Mouse (Mus musculus): ENCODE results near the gene Dync2h1.
"Not testable (repeated sequence)": the region's sequence is repeated elsewhere in the genome, so short reads cannot be mapped to it uniquely, and the experiment has no call there.

Dync2h1 gene

DNA sequence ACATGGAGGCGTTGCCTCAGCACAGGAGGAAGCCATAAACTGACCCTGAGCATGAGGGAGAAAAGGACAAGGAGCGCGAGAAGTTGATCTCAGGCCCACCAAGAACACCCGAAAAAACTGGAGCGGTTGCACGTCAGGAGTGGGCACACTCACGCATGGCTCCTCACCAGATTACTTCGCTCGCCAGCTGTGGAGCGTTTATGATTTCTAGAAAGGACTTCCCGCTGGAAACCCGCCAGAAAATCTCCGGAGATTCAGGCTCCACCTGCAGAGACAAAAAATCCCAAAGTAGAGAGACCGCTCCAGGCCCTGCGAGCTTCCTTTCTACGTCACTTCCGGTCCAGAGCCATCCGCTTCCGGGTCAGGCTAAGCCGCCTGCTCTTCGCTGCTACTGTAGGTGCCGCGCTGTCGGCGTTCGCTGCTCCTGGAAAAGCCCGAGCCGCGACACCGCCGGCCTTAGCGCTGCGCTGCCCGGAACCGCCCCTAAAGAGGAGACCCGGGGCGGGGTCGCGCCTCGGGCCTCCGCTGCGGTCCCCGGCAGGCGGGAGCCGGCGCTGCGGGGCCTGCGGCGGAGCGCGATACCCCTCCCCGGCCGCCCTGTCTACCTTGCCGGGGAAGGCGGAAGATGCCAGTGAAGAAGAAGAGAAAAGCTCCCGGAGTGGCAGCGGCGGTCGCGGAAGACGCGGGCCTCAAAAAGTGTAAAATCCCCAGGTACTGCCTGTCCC is at the start of gene Dync2h1, which contains the start of gene Dcun1d5:
Gene Dync2h1 (minus strand): TSS at position 275 of the 725 bp plus-strand sequence.
Gene Dcun1d5 (plus strand): TSS at position 349 of the 725 bp plus-strand sequence.
- DNase-seq = peak; percentile 96

DNA sequence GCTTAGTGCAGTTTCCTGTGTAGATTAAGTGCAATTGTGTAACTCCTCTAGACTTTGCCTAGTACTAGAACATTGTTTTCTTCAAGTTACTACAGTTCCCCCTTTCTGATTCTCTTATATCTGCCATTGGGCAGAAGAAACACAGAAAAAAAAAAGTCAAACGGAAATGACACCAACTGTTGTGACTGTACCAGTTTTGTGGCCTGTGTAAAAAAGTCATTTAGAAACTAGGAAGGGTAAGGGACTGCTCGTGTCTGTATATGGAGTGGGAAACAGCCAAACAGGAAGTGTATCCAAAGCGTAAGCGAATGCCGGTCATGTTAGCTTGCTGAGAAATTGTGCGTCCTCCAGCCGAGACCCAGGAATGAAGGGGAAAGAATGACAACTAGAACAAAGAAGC is 37.2 kb upstream of the Dync2h1 start:
- no peak for DNase-seq

DNA sequence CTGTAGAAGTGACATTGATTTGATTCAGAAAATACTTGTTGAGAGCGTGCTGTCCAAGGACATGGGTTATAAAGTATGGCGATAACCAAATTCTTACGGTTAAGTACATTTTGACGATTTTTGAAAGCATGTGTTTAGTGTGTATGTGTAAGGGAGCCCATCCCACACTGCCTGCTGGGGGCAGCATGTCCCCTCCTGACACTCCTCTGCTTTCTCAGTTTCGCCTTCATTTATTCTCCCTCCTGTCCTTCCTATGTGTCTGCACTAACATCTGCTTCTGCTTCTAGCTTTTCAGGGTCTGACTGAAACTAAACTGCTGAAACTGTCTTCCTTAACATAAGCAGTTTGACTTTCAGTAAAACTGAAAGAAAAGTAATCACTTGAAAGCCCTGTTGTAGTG is 36.8 kb upstream of the Dync2h1 start:
- no peak for DNase-seq

DNA sequence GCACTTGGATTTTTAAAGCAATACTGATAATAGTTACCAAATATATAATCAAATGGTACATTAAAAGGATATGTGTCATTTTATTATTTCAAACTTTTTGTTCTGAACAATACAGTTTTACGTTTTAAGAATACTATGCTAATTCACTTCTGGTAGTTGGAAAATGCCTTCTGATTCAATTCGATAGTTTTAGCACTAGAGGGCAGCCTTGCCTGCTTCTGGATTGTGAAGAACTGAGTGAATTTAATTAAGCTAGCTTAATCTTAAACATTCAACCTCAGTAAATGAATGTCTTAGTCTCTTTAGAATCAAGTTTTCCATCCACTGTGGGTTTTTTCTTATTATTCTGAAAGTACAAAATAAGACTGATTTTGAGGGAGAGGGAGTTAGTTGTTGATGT is 32.0 kb upstream of the Dync2h1 start:
- DNase-seq = peak; percentile 16

DNA sequence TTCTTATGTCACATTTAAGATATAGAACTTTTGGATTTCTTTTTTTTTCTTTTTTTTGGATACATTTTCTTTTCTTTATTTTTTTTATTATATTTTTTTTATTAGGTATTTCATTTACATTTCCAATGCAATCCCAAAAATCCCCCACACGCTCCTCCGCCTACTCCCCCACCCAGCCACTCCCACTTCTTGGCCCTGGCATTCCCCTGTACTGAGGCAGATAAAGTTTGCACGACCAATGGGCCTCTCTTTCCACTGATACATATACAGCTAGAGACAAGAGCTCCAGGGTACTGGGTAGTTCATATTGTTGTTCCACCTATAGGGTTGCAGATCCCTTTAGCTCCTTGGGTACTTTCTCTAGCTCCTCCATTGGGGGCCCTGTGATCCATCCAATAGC is 6.4 kb upstream of the Dync2h1 start:
- DNase-seq = not testable (repeated sequence)

DNA sequence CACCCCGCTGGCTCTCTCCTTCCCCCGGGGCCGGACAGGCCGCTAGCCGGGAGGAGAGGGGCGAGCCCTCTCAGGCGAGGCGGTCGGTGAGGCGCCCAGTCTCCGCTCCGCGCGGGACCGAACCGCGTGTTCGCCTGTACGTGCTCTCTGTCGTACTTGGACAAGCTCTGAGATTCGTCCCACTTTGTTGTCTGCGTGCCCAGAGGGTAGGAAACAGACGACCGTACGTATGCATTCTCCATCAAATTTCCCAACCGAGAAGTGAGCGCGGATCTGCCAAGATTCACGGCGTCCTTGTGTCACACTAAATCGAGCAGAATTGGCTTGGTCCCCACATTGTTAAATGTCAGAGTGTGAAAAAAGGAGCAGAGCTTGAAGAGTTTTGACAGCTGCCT is 648 bp upstream of the Dync2h1 start:
- DNase-seq = no peak

DNA sequence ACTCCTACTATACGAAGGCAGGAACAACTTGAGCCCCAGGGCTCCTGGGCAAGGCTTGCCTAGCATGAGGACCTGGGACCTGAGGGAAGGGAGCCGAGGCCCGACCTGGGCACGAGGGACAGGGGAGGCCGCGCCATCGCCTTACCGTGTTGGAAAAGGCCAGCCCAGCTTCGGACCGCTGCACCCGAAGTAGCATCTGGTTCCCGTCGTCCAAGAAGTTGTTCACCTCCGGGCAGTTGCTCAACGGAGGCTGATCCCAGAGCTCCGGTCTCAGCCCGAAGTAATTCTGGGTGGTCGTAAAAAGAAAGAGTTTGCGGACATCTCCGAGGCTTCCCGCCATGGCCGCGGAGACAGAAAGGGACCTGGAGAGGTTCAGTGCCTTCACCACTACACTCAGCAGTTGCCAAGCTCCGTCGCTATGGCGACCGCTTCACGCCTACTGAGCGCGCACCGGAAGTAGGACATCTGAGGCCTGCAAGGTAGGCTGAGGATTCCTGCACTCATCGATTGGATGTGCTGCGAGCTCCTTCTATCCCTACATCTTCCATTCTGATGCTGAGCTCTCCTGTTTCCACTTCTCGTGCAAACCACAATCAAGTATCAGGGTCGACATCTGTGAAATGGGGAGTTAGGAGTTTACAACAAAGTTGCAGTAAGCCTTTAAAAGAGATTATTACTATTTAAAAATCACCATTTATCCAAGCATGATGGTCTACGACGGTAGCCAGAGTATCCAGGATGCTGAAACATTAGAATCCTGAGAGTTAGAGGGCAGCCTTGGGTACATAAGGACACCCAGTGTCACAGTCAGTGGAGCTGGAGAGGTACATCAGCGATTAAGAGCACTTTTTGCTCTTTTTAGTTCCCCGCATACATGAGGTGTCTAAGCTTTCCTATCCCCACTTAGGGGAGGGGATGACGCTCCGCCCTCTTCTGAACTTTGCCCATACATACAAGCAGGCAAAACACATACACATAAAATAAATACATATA is 7.3 kb downstream of the Dync2h1 start:
- peak; percentile 94 for DNase-seq

DNA sequence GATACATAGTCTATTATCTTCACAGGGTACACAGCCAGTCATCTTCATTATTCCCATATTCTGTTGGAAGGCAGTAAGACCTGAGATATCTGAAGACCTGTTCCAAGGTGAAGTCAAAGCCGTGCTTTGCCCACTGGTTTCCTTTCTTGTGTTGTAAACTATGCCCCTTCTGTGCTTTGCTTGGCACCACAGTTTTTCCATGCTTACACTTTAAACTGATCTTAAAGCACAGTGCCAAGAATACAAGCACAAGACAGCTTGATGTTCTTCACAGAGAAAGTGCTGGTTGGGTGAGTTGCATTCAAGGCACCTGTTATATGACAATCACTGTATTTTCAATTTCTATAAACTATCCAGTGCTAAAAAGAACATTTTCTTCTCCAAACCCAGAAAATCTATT is 10.5 kb downstream of the Dync2h1 start:
- DNase-seq = peak; percentile 19

DNA sequence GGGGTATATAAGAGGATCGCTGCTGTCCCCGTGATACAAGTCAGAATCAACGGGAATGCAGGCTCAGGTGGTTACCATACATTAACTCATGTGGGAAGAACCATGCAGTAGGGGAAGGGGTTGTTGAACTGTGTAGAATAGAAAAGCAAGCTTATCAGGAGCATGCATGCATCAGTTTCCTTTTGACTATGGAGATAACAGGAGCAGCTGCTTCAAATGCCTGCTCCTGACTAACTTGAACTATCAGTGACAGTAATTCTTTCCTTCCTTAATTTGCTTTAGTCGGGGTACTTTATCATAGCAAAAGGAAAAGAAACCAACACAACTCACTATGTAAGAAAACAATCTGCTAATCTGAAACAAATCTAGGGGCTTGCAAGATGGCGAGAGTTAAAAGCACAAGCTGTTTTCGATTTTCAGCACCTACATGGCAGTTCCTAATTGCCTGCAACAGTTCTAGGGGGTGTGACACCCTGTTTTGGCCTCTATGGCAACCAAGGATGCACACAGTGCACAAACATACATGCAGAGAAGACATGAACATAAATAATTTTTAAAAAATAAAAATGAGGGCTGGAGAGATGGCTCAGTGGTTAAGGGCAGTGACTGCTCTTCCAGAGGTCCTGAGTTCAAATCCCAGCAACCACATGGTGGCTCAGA is 16.8 kb downstream of the Dync2h1 start:
- no peak for DNase-seq

DNA sequence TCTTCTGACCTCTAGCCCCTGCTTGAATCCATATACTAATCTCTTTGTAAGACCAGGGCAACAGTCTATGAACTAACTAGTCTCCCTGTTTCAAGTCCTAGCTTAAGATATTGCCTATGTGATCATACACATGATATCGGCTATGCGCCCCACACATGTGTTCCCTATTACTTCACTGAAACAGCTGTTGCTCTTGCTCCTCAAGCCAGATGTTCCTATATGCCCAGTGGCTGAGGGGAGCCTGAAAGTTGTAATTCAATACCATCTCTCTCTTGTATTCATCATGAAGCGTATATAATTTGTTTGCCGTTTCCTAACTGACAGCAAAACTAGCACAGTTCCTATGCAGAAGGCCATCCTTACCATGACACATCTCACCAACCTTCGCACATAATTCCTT is 23.6 kb downstream of the Dync2h1 start:
- no peak for DNase-seq

DNA sequence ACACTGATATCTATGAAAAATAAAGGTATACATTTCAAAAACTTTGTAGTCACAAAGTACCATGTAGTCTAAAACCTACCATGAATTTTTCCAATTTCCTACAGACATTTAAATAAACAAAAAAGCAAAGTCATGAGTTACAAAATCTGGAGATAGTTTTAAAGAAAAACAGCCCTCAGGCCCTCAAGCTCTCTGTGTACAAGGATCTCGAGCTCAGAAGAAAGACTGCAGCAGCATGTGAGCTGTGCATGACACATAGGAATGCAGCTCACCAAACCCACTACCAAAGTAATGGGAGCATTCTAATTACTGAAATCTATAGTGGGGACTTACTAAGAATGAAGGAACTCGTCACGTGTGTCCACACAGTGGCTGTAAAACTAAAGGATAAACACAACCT is 24.5 kb downstream of the Dync2h1 start:
- DNase-seq = no peak

DNA sequence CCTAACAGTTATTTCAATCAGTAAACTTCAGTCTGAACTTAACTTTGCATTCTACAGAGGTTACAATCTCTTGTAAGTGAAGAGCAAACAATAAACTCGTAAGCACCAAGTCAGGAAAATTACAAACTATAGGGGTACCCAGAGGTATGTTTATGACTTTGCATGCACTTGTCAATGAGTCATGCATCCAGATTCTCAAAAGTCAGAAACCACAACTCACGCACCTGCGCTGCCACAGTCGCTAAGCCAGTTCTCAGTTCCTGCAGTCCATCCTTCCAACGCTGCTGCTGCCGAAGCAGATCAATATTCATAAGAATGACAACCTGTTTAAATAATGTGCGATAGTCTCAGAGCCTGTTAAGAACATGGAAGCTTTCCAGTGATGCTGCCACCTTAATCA is 25.6 kb downstream of the Dync2h1 start:
- DNase-seq = no peak

DNA sequence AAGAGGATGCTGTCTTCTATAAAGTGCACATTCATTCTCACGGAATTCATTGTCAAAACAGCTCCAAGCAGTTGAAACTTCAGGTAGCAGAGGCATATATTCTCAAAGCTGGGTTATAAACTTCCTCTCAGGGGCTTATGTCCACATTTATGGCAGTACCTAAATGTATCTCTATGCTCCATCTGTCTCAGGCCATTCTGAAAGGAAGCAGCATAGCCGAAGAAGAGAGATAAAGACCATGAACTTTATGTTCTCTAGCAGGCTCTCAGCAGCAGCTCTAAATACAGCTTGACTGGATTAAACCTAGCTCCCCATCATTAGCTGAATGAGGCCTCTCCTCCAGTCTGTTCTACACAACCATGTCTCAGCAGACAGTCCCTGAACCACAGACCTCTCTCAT is 29.9 kb downstream of the Dync2h1 start:
- no peak for DNase-seq

DNA sequence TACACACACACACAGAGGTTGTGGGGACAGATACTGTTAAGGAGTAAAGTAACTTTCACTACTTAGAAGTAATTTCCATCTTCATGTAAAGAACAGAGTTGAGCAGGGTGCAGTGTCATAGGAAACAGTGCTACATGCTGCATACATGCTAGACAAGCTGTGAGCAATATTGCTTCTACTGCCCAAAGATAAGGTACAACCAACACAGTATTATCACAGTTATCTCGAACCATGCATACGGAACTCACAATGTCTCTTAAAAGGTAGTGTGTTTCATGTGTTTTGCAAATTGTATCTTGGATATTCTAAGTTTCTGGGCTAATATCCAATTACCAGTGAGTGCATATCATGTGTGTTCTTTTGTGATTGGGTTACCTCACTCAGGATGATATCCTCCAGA is 61.4 kb downstream of the Dync2h1 start:
- no peak for DNase-seq

DNA sequence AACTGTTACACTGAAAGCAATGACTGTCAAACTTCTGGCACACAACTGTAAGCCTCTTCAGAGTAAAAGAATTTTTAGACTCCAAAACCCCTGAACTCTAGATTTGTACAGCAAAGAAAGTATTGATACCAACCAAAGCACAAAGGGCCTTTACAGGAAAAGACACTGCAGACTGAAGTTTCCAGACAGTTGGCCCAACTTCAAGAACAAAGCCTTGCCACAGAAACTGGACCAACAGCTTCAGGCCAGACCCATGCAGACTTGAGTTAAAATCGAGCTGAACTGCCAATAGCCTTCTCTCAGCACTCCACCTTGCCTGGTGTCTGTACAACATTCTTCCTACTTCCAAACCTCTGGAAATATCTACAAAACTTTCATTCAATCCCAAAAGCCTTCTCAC is 74.1 kb downstream of the Dync2h1 start:
- no peak for DNase-seq

DNA sequence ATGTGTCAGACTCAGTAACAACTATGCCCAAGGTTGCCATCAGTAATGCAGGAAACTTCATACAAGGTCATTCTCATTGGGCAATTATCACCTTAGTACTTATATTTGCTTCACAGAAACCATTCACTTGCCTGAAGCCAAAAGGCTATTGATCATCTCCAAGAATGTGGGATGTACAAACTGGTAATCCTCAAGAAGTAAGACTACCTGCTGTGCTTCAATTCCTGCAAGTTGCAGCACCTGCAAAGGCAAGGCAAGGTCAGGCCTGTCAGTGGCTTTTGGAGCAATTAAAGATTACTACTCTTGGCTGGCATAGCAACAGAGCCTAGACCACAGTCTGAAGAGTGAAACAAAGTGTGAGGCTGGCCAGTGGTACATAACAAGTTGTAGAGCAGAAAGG is 82.9 kb downstream of the Dync2h1 start:
- DNase-seq = no peak

DNA sequence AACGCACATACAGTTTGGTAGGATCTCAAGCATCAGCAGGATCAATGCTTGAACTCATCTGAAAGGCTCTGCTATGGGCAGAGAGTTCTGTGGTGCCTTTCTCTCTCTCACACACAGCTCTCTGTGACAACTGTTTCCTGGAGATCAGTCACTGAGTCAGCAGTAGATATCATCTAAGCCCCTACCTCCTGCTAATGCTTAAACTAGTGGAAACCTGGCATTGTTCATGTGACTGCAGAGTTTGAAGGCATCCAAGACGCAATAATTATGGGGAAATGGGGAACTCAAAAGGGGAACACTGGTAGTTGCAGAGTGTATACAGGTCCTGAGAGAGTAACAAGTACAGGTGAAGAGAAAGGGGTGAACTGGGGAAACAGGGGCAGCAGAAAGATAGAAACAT is 109.6 kb downstream of the Dync2h1 start:
- DNase-seq = no peak

DNA sequence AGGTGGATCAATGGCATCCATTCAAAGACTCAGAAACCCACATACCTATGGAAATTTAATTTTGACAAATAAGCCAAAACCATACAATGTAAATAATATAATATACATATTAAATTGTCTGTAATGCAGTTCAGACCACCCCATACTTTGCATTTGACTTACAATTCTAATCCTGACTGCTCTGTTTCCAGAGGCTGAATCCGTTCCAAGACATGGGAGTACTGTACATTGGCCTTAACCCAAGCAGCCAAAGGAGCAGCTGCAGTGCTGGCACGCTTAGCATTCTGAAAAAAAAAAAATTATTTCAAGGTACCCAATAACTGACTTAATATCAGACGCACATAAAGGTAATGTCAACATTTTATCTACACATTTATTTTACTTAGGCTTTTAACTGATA is 113.4 kb downstream of the Dync2h1 start:
- DNase-seq = no peak

DNA sequence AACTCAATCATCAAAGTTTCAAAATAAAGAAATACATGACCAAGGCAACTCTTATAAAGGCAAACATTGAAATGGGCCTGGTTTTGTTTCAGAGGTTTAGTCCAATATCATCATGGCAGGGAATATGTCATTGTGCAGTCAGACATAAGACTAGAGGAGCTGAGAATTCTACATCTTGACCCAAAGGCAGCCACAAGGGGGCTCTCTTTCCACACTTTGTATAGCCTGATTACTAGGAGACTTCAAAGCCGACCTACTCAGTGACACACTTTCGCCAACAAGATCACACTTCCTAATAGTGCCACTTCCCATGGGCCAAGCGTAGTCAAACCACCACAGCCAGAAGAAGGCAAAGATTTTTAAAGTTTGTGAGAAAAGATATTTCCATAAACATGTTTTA is 133.7 kb downstream of the Dync2h1 start:
- DNase-seq = peak; percentile 9

DNA sequence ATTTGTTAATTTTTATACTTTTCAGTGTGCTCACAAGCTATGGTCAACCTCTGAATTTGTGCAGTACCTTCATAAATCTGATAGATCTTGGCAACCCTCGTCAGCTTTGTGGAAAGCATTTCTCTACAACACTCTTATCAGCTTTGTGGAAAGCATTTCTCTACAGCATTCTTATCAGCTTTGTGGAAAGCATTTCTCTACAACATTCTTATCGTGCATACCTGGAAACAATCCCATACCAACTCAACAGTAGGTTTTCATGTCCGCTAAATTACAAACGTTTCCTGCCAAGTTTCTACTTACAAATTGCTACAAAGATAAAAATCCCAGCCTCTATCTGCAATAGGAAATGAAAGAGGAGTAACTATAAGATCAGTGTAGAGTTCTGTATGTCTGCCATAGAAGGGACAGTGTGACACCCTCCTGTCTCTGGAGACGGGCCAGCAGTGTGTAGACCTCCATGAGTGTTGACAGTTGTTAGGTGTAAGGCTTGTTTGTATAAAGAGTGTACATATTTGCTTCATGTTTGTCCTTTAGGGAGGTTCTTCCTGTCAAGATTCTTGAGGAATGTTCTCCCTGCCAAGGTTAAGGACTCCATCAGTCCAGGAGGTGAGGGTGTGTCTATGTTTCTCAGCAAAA is 141.5 kb downstream of the Dync2h1 start:
- no peak for DNase-seq

DNA sequence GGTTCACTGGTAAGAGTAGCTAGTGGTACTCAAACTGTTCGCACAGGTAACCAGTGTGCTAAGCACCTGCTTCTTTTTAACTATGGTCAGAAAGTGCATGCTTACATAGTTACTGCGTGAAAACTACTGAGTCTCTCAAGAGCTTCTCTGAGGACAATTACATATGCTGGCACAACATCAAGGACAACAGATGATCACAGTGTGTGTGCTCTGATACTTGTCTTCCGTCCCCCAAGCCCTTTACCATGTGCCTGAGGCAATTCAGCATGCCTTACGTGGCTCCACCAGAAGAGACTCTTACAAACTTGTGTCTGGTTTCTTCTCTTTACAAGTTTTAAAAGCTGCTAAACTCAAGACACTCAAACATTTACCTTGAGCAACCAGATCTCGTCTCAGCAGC is 143.0 kb downstream of the Dync2h1 start:
- no peak for DNase-seq

DNA sequence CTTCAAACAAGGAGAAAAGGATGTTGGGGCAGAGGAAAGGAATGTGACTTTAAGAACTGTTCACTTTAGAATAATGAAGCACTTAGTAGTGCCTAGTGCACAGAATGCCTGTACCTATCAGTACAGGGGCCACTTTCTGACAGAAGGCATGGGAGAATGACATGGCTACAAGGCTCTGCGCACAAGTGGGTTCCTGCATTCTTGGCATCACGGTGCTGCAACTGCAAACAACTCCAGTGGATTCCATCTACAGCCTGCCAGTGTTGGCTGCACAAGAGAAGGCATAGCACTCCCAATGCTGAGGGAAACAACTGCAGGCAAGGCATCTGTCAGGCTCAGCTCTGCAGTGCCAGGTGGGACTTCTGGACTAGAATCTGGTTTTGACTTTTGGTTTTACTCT is 151.7 kb downstream of the Dync2h1 start:
- no peak for DNase-seq

DNA sequence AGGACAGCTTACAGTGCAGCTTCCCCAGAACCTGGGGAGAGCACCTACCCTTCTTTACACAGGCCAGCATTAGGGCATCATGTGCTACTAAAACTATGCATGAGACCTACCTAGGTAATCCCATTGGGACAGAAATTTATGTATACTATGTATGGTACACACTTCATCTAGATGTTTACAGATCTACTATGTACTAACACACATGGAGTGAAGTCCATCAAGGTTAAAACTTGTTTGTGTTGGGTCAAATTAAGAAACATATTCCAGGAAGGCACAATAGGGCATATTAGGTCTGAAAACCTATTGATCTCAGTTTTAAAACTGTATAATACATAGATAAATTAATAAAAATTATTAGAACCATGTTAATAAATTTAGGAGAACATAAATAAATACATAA is 168.6 kb downstream of the Dync2h1 start:
- no peak for DNase-seq

Measured in kidney, postnatal 14 days (tissue).